Mouse (Mus musculus) mature B cell (primary cell): Measurements from ENCODE around the gene Cebpe.

ENCODE experiments used
- in situ Hi-C: fragments of 300-500 bp; cut with MboI; formaldehyde crosslinking; loops from 2 replicates; pipeline ENCODE4 v1.14.3; 2019

Gene Cebpe

DNA sequence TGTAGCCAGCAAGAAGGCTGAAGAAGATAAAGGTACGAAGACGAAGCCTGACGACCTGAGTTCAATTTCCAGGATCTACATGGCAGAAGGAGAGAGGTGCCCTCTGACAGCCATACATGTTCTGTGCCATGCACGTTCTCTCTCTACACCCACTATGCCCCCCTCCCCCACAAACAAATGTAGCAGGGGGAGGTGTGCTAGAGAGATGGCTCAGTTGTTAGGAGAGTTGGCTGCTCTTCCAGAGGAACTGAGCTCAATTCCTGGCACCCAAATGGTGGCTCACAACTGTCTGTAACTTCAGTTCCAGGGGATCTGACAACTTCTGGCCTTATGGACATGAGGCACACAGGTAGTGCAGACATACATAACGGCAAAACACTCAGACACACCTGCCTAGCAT, 35.7 kb downstream of the Cebpe start:
- in situ Hi-C loops, result no loop called here

DNA sequence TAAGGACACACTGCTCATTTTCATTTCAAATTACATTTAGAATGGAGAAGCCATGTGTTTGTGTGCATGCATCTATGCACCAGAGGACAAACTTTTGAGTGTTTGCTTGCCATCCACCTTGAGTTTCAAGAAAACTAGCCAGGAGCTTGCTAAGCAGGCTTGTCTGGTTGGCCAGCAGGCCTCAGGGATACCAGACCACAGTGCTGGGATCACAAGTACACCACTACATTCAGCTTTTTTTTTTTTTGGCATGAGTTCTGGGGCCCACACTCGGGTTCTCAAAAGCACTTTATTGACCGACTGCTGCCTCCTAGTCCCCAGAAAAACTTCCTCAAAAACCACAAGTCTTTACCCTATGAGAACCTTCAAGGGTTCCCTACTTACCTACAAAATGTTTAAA, 37.7 kb downstream of the Cebpe start:
- in situ Hi-C loops, result loop anchor here (25.0 kb wide), 1 partner anchor 612 kb away; no protein-coding TSS in a partner anchor

- in situ Hi-C loops, result loop anchor here (25.0 kb wide), 1 partner anchor 607 kb away; no protein-coding TSS in a partner anchor
Measured at GRCm38 (mm10) chr14:54669381-54669780, 42.6 kb downstream of the Cebpe start.

DNA sequence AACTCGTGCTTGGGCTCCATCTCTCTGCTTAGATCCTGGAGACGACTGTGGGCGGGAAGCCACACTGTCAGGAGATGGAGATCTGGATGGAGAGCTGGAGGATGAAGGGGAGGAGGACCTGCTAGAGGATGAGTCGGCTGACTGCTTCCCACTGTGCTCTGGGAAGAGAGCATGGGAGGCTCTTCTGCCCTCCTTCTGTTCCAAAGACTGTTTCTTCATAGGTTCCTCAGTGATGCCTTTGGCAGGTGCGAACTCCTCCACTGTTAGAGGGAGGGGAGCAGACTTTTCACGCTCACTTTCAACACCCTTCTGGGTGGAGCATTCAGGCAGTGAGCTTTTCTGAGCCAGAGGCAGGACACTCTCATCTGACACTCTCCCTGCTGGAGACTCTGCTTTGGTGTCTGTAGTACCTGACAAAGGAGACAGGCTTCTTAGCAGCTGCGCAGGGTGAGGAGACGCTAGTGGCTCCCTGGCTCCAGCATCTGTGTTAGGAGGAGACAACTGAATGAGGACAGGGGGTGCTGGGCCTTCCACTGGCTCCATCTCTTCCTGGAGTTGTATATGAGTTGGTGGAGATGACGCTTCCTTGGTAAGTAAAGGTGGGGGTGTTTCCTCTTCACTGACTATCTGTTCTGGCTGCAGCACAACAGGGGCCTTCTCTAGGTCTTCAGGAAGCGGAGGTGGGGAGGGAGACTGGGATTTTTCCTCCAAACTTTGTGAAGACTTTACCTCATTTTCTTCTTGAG, 47.3 kb downstream of the Cebpe start:
- in situ Hi-C loops, result loop anchor here (25.0 kb wide), 1 partner anchor 602 kb away; no protein-coding TSS in a partner anchor
